Mouse (Mus musculus): ENCODE data around the gene Olfr1055. TPM values are rescaled to one million over a fixed set of nuclear protein-coding genes. Genes with fewer than 3 reads are reported as not detected.
"Not testable (repeated sequence)": the region's sequence is repeated elsewhere in the genome, so short reads cannot be mapped to it uniquely, and the experiment has no call there.

Olfr1055 gene
- not detected in 2 replicates for total RNA-seq (2017)

GRCm38 (mm10) chr2:86350184-86350583 lies at the start of gene Olfr1055:
Gene Olfr1055, minus strand, starts transcription at chr2:86350284.
- no peak for ATAC-seq (ENCODE audit: extremely low read depth, insufficient number of reproducible peaks, low FRiP score, poor library complexity, severe bottlenecking)

DNA sequence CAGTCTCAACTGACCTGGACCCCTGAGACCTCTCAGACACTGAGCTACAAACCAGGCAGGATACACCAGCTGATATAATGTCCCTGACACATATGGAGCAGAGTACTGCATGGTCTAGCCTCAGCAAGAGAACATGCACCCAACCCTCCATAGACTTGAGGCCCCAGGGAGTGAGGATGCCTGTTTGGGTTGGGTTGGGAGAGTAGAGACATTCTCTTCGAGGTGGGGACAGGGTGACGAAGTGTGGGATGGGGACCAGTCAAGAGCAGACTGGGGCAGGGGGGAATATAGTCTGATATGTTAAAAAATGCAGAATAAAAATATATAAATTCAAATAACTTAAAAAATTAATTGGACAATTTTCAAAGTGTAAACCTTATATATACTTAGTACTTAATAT lies 45.0 kb upstream of the Olfr1055 start:
- ATAC-seq (ENCODE audit: extremely low read depth, insufficient number of reproducible peaks, low FRiP score, poor library complexity, severe bottlenecking), result no peak

DNA sequence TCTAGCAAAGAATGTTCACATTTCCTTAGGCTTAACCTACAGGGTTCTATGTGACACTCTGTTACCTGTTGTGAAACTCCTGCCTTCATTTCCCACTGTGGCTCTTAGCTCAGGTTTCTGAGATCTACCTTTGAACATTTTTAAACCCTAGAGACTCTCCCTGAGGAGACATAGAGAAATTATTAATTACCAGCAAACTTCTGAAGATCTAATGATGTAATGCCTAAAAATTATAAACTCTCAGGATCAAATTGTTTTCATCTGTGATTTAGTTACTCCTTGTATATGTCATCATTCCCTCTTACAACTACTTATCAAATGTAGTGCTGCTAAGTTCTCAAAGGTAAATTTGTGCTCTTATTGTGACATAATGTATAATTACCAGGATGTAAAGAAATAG lies 38.4 kb upstream of the Olfr1055 start, which contains the start of gene Olfr1058:
Gene Olfr1058 (minus strand): TSS at position 101 of the 400 bp plus-strand sequence.
- not testable (repeated sequence) for ATAC-seq (ENCODE audit: extremely low read depth, insufficient number of reproducible peaks, low FRiP score, poor library complexity, severe bottlenecking)

GRCm38 (mm10) chr2:86378293-86378692 lies 28.2 kb upstream of the Olfr1055 start, which contains the start of gene Olfr1057:
Gene Olfr1057, minus strand, starts transcription at chr2:86378393.
- ATAC-seq (ENCODE audit: extremely low read depth, insufficient number of reproducible peaks, low FRiP score, poor library complexity, severe bottlenecking), result no peak

DNA sequence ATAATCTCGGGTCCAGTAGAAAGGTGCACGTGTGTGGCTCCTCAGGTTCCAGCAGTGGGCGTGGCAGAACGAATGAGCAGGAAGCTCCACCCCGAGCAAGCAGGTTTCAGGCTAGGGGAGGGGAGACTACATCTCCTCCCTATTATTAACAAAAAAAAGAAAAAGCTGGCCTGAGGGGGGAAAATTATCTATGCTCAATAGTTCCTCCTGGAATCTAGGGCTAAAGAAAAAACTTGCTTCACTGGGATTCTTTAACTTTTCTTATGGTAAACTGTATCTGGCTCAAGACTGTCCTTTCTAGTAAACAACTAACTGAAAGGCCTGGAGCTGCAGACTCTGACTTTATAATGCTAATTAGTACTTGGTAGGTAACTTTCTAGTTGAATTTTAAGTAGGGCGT lies 16.3 kb upstream of the Olfr1055 start:
- not testable (repeated sequence) for ATAC-seq (ENCODE audit: extremely low read depth, insufficient number of reproducible peaks, low FRiP score, poor library complexity, severe bottlenecking)

DNA sequence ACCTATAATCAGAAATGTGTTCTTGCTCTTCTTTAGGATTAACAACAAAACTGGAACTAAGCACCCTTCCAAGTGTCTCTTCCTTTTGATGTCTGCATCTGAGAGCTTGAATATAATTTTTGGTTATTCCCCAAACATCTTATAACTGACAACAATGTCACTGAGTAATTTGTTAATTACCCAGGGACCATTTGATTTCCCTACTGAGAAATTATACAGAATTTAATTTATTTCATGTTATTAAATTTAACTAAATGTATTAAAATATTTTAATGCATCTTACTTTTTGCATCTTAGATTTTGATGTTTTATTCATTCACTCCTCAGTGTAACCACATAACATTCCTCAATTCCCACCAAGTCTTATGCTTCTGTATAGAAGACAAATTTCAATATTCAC lies 12.3 kb upstream of the Olfr1055 start, which contains the start of gene Olfr1056:
Gene Olfr1056 (minus strand): TSS at position 101 of the 400 bp plus-strand sequence.
- ATAC-seq (ENCODE audit: extremely low read depth, insufficient number of reproducible peaks, low FRiP score, poor library complexity, severe bottlenecking), result no peak

- not testable (repeated sequence) for ATAC-seq (ENCODE audit: extremely low read depth, insufficient number of reproducible peaks, low FRiP score, poor library complexity, severe bottlenecking)
Measured at GRCm38 (mm10) chr2:86351751-86352150, 1.7 kb upstream of the Olfr1055 start.

- no peak for ATAC-seq (ENCODE audit: extremely low read depth, insufficient number of reproducible peaks, low FRiP score, poor library complexity, severe bottlenecking)
Measured at GRCm38 (mm10) chr2:86335333-86335732, 14.8 kb downstream of the Olfr1055 start, which contains the start of gene Olfr1054. Gene Olfr1054, minus strand, starts transcription at chr2:86335433.

GRCm38 (mm10) chr2:86315184-86315583 lies 34.9 kb downstream of the Olfr1055 start, which contains the start of gene Olfr1053:
Gene Olfr1053, minus strand, starts transcription at chr2:86315284.
- ATAC-seq (ENCODE audit: extremely low read depth, insufficient number of reproducible peaks, low FRiP score, poor library complexity, severe bottlenecking), result no peak

Other genes starting within 250 kb of the Olfr1055 start
- 0.12 TPM in 1 of 2 replicates, not detected in the other for gene Olfr1039, start 214.4 kb downstream of the Olfr1055 start, total RNA-seq (2017)
- not detected in 2 replicates for gene Olfr1040, start 203.6 kb downstream of the Olfr1055 start, total RNA-seq (2017)
- gene Olfr1042, start 188.4 kb downstream of the Olfr1055 start, total RNA-seq (2017), result 0.12 TPM in 1 of 2 replicates, not detected in the other
- not detected in 2 replicates for gene Olfr1043, start 182.8 kb downstream of the Olfr1055 start, total RNA-seq (2017)
- gene Olfr1044, start 172.5 kb downstream of the Olfr1055 start, total RNA-seq (2017), result not detected in 2 replicates
- 0.37 TPM in 1 of 2 replicates, not detected in the other for gene Olfr52, start 164.6 kb downstream of the Olfr1055 start, total RNA-seq (2017)
- gene Olfr1045, start 147.3 kb downstream of the Olfr1055 start, total RNA-seq (2017), result not detected in 2 replicates
- gene Olfr1046, start 131.0 kb downstream of the Olfr1055 start, total RNA-seq (2017), result not detected in 2 replicates
- gene Olfr1047, start 118.9 kb downstream of the Olfr1055 start, total RNA-seq (2017), result not detected in 2 replicates
- gene Olfr1048, start 110.0 kb downstream of the Olfr1055 start, total RNA-seq (2017), result not detected in 2 replicates
- not detected in 2 replicates for gene Olfr1049, start 92.0 kb downstream of the Olfr1055 start, total RNA-seq (2017)
- 0.58 TPM in 1 of 2 replicates, not detected in the other for gene Olfr1051, start 71.2 kb downstream of the Olfr1055 start, total RNA-seq (2017)
- not detected in 2 replicates for gene Olfr1052, start 57.8 kb downstream of the Olfr1055 start, total RNA-seq (2017)
- gene Olfr1053, start 35.0 kb downstream of the Olfr1055 start, total RNA-seq (2017), result not detected in 2 replicates
- not detected in 2 replicates for gene Olfr1054, start 14.9 kb downstream of the Olfr1055 start, total RNA-seq (2017)
- gene Olfr1056, start 12.2 kb upstream of the Olfr1055 start, total RNA-seq (2017), result not detected in 2 replicates
- gene Olfr1057, start 28.1 kb upstream of the Olfr1055 start, total RNA-seq (2017), result not detected in 2 replicates
- gene Olfr1058, start 38.3 kb upstream of the Olfr1055 start, total RNA-seq (2017), result not detected in 2 replicates
- not detected in 2 replicates for gene Olfr1061, start 63.8 kb upstream of the Olfr1055 start, total RNA-seq (2017)
- gene Olfr1062, start 76.5 kb upstream of the Olfr1055 start, total RNA-seq (2017), result not detected in 2 replicates
- gene Olfr1065, start 100.3 kb upstream of the Olfr1055 start, total RNA-seq (2017), result not detected in 2 replicates
- gene Olfr1066, start 106.0 kb upstream of the Olfr1055 start, total RNA-seq (2017), result not detected in 2 replicates
- gene Olfr228, start 137.1 kb upstream of the Olfr1055 start, total RNA-seq (2017), result not detected in 2 replicates
- gene Olfr1076, start 158.2 kb upstream of the Olfr1055 start, total RNA-seq (2017), result not detected in 2 replicates
- gene Olfr1079, start 192.2 kb upstream of the Olfr1055 start, total RNA-seq (2017), result not detected in 2 replicates
- not detected in 2 replicates for gene Olfr1080, start 208.0 kb upstream of the Olfr1055 start, total RNA-seq (2017)
- not detected in 2 replicates for gene Olfr1082, start 248.7 kb upstream of the Olfr1055 start, total RNA-seq (2017)